Mouse (Mus musculus): ENCODE data around the gene Ly6g6e. TPM values are rescaled to one million over a fixed set of nuclear protein-coding genes. Genes with fewer than 3 reads are reported as not detected.

Ly6g6e gene
- polyA plus RNA-seq, 1 experiment, result 3.4 TPM

GRCm38 (mm10) chr17:35049561-35050016 lies 27.1 kb upstream of the Ly6g6e start, which contains the start of gene Clic1:
Gene Clic1, plus strand, starts transcription at chr17:35049966.
- Histone ChIP-seq H3K36me3 (ENCODE audit: control insufficient read depth, insufficient read depth, low read length) (peaks cover 22% of the 10 kb centered on the region), H3K4me3 (ENCODE audit: control insufficient read depth, insufficient read depth, low read length) (peak within 1 kb of the TSS; percentile 75), H3K27me3 (ENCODE audit: control insufficient read depth, insufficient read depth, low read length) (no peaks in the 10 kb centered on the region), H3K27ac (ENCODE audit: control insufficient read depth, insufficient read depth, low read length) (peak within 1 kb of the TSS; percentile 86), H3K4me1 (replicated peaks; ENCODE audit: control insufficient read depth, insufficient read depth, low read length) (peaks cover 44% of the 10 kb centered on the region)
- 1% methylated on average over 11 of the region's 11 CpGs for WGBS
- DNase-seq, result peak; percentile 66
- TF ChIP-seq CTCF (IDR thresholded peaks at IDR 0.05; ENCODE audit: borderline replicate concordance, control insufficient read depth, extremely low read depth, insufficient read depth, low read length, poor library complexity) (0 out of 2 replicates have a peak, but pooled peaks have one; percentile 43), POLR2A (IDR thresholded peaks at IDR 0.05; ENCODE audit: control insufficient read depth, extremely low read depth, insufficient read depth, low read length, poor library complexity) (peak; percentile 32; the same call in 1 of the 2 replicates)

GRCm38 (mm10) chr17:35050126-35050750 lies 26.5 kb upstream of the Ly6g6e start:
- peaks cover 42% of the 10 kb centered on the region for H3K4me1 ChIP-seq (replicated peaks; ENCODE audit: control insufficient read depth, insufficient read depth, low read length)
- TF ChIP-seq POLR2A (IDR thresholded peaks at IDR 0.05; ENCODE audit: control insufficient read depth, extremely low read depth, insufficient read depth, low read length, poor library complexity), result 0 out of 2 replicates have a peak, but pooled peaks have one; percentile 27
- TF ChIP-seq CTCF (IDR thresholded peaks at IDR 0.05; ENCODE audit: borderline replicate concordance, control insufficient read depth, extremely low read depth, insufficient read depth, low read length, poor library complexity), result no peak
- peak; percentile 84 for DNase-seq
- peak overlapping the region; percentile 75 for H3K4me3 ChIP-seq (ENCODE audit: control insufficient read depth, insufficient read depth, low read length)
- H3K27ac ChIP-seq (ENCODE audit: control insufficient read depth, insufficient read depth, low read length), result peak overlapping the region; percentile 86
- H3K27me3 ChIP-seq (ENCODE audit: control insufficient read depth, insufficient read depth, low read length), result no peaks in the 10 kb centered on the region
- WGBS, result under 1% methylated on average over 27 of the region's 27 CpGs
- H3K36me3 ChIP-seq (ENCODE audit: control insufficient read depth, insufficient read depth, low read length), result peaks cover 26% of the 10 kb centered on the region

GRCm38 (mm10) chr17:35051156-35052086 lies 25.3 kb upstream of the Ly6g6e start:
- peak overlapping the region; percentile 86 for H3K27ac ChIP-seq (ENCODE audit: control insufficient read depth, insufficient read depth, low read length)
- H3K4me3 ChIP-seq (ENCODE audit: control insufficient read depth, insufficient read depth, low read length), result peak overlapping the region; percentile 75
- no peaks in the 10 kb centered on the region for H3K27me3 ChIP-seq (ENCODE audit: control insufficient read depth, insufficient read depth, low read length)
- peak; percentile 80 for DNase-seq
- H3K36me3 ChIP-seq (ENCODE audit: control insufficient read depth, insufficient read depth, low read length), result peaks cover 38% of the 10 kb centered on the region
- peaks cover 34% of the 10 kb centered on the region for H3K4me1 ChIP-seq (replicated peaks; ENCODE audit: control insufficient read depth, insufficient read depth, low read length)
- WGBS, result 1% methylated on average over 21 of the region's 21 CpGs
- TF ChIP-seq POLR2A (IDR thresholded peaks at IDR 0.05; ENCODE audit: control insufficient read depth, extremely low read depth, insufficient read depth, low read length, poor library complexity) (peak; percentile 55; the same call in 1 of the 2 replicates), CTCF (IDR thresholded peaks at IDR 0.05; ENCODE audit: borderline replicate concordance, control insufficient read depth, extremely low read depth, insufficient read depth, low read length, poor library complexity) (no peak)

GRCm38 (mm10) chr17:35052271-35052798 lies 24.4 kb upstream of the Ly6g6e start:
- H3K27ac ChIP-seq (ENCODE audit: control insufficient read depth, insufficient read depth, low read length), result peak overlapping the region; percentile 86; the same call in 1 of the 2 replicates
- TF ChIP-seq POLR2A (IDR thresholded peaks at IDR 0.05; ENCODE audit: control insufficient read depth, extremely low read depth, insufficient read depth, low read length, poor library complexity) (no peak), CTCF (IDR thresholded peaks at IDR 0.05; ENCODE audit: borderline replicate concordance, control insufficient read depth, extremely low read depth, insufficient read depth, low read length, poor library complexity) (no peak)
- no peaks in the 10 kb centered on the region for H3K27me3 ChIP-seq (ENCODE audit: control insufficient read depth, insufficient read depth, low read length)
- peaks cover 42% of the 10 kb centered on the region for H3K36me3 ChIP-seq (ENCODE audit: control insufficient read depth, insufficient read depth, low read length)
- H3K4me3 ChIP-seq (ENCODE audit: control insufficient read depth, insufficient read depth, low read length), result no peak overlapping the region
- DNase-seq, result no peak
- WGBS, result 91% methylated on average over 12 of the region's 12 CpGs
- H3K4me1 ChIP-seq (replicated peaks; ENCODE audit: control insufficient read depth, insufficient read depth, low read length), result peaks cover 32% of the 10 kb centered on the region

- H3K36me3 ChIP-seq (ENCODE audit: control insufficient read depth, insufficient read depth, low read length), result peaks cover 55% of the 10 kb centered on the region
- H3K4me3 ChIP-seq (ENCODE audit: control insufficient read depth, insufficient read depth, low read length), result no peak overlapping the region
- TF ChIP-seq CTCF (IDR thresholded peaks at IDR 0.05; ENCODE audit: borderline replicate concordance, control insufficient read depth, extremely low read depth, insufficient read depth, low read length, poor library complexity), result no peak
- no peak for TF ChIP-seq POLR2A (IDR thresholded peaks at IDR 0.05; ENCODE audit: control insufficient read depth, extremely low read depth, insufficient read depth, low read length, poor library complexity)
- no peaks in the 10 kb centered on the region for H3K27me3 ChIP-seq (ENCODE audit: control insufficient read depth, insufficient read depth, low read length)
- H3K27ac ChIP-seq (ENCODE audit: control insufficient read depth, insufficient read depth, low read length), result no peak overlapping the region
- 96% methylated on average over 7 of the region's 7 CpGs for WGBS
- H3K4me1 ChIP-seq (replicated peaks; ENCODE audit: control insufficient read depth, insufficient read depth, low read length), result peaks cover 25% of the 10 kb centered on the region
- no peak for DNase-seq
Observed at GRCm38 (mm10) chr17:35055691-35056495, 20.8 kb upstream of the Ly6g6e start.

All from thymus, adult 2 months (tissue).